Comparison of ENCODE assay signal across 27 mouse cellular contexts in the genomic region with DNA sequence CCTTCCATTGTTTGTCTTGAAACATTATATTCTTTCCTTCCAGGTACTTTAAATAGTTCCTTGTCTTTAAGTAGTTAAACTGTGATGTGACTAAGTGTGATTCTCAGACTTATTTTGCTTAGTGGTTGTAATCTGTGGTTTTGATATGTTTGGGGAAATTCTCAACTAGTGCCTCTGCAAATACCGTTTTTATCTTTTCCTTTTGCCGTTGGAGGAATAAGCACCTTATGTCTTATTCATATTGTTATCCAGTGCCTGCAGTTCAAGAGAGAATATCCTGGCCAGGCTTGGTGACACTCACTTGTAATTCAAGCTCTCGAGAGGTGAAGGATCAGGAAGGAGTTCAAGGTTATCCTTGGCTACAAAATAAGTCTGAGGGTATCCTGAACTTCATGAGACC.
"Had no signal": no experiment of that assay in that cellular context is flagged by ENCODE, and none has a peak within 500 bp of the region (broad histone marks: within the 10 kb centered on the region; RNA-seq: fewer than 3 reads in every experiment).

No protein-coding gene starts in this region.

- H3K9me3 ChIP-seq: limb, embryonic 10.5 days; limb, embryonic 12.5 days; limb, embryonic 13.5 days; limb, embryonic 15.5 days; liver, embryonic 12.5 days; liver, embryonic 13.5 days; liver, embryonic 15.5 days; lung, embryonic 15.5 days; megakaryocyte, embryonic 14.5 days; midbrain, embryonic 10.5 days; midbrain, embryonic 12.5 days; midbrain, embryonic 13.5 days; midbrain, embryonic 15.5 days had no signal

- H3K27ac ChIP-seq: limb, embryonic 10.5 days; limb, embryonic 12.5 days; limb, embryonic 13.5 days; limb, embryonic 15.5 days; liver, embryonic 12.5 days; liver, embryonic 14.5 days; lung, embryonic 15.5 days; macrophage; midbrain, embryonic 10.5 days; midbrain, embryonic 12.5 days; midbrain, embryonic 13.5 days; midbrain, embryonic 15.5 days had no signal

- H3K36me3 ChIP-seq: limb, embryonic 10.5 days; limb, embryonic 12.5 days; limb, embryonic 13.5 days; limb, embryonic 15.5 days; liver, embryonic 12.5 days; liver, embryonic 13.5 days; liver, embryonic 15.5 days; lung, embryonic 15.5 days; midbrain, embryonic 10.5 days; midbrain, embryonic 12.5 days; midbrain, embryonic 13.5 days; midbrain, embryonic 15.5 days had no signal

- H3K27me3 ChIP-seq: limb, embryonic 12.5 days; limb, embryonic 13.5 days; limb, embryonic 15.5 days; liver, embryonic 12.5 days; liver, embryonic 13.5 days; liver, embryonic 15.5 days; lung, embryonic 15.5 days; midbrain, embryonic 12.5 days; midbrain, embryonic 13.5 days; midbrain, embryonic 15.5 days had no signal

- H3K4me3 ChIP-seq: limb, embryonic 10.5 days; limb, embryonic 12.5 days; limb, embryonic 13.5 days; limb, embryonic 15.5 days; liver, embryonic 12.5 days; liver, embryonic 13.5 days; liver, embryonic 15.5 days; lung, embryonic 15.5 days; megakaryocyte, embryonic 14.5 days; midbrain, embryonic 10.5 days; midbrain, embryonic 12.5 days; midbrain, embryonic 13.5 days; midbrain, embryonic 15.5 days; myocyte had no signal

- DNase-seq: left cerebral cortex, postnatal 4 days; liver; liver, embryonic 13.5 days; liver, postnatal 0 days; lung, adult 18-20 months; lung, adult 2 months; lung, embryonic 14.5 days; lung, postnatal 10 days; lung, postnatal 14 days; lung, postnatal 36 days; lung, postnatal 4 days; midbrain, embryonic 14.5 days had no signal

- H3K4me1 ChIP-seq: limb, embryonic 12.5 days; limb, embryonic 13.5 days; limb, embryonic 15.5 days; lung, embryonic 15.5 days; midbrain, embryonic 13.5 days had no signal

- H3K9ac ChIP-seq: limb, embryonic 12.5 days; limb, embryonic 13.5 days; limb, embryonic 15.5 days; liver, embryonic 12.5 days; liver, embryonic 13.5 days; liver, embryonic 14.5 days; liver, embryonic 15.5 days; liver, postnatal 0 days; lung, embryonic 14.5 days; lung, embryonic 15.5 days; midbrain, embryonic 12.5 days; midbrain, embryonic 13.5 days; midbrain, embryonic 15.5 days had no signal
